Mouse (Mus musculus) stomach, postnatal 0 days (tissue): ENCODE results near the gene Rtn4r.
A peak's percentile ranks its signal among the peaks of the same experiment; 100 is the strongest.

Source experiments
- CTCF ChIP-seq: IDR thresholded peaks from 2 replicates; pipeline ENCODE4 v1.5.1; 2016; ENCODE audit warnings: antibody characterized with exemption, low read depth, mild to moderate bottlenecking, moderate library complexity
- EP300 ChIP-seq: optimal IDR thresholded peaks from 2 replicates; pipeline ENCODE3; 2016; ENCODE audit warnings: antibody characterized with exemption

DNA sequence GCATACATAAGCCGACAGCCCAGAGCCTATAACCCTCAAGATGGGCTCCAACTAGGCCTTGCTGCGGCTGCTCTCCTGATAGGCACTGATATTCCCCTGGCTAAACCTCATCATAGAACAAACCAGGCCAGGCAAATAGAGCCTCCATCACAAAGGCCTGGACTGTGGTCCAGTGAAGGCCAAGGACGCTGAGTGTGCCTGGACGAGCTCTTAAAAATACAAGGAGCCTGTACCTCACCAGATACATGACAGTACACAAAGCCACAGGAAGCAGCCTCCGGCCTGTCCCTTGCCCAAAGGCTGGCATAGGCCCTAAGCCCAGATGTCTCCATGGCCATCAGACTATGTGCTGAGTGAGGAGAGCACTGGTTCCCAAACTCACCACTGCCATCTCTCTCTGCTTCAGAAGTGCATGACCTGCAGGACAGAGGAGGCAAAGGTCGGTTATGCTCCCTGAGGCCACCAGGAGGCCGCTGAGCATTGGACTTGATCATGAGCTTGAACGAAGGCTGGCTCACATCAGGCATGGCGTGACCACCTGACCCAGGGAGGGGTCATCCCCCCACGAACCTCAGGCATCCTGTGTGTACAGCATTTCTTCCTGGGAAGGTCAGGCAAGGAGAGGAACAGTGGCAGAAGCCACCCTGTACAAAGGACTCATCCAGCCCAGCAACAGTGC, 46.2 kb upstream of the Rtn4r start:
- peak; percentile 35 for TF ChIP-seq CTCF
- TF ChIP-seq EP300: no peak
